Mouse (Mus musculus) adrenal gland, adult (tissue): ENCODE data around the gene Cav1.

Experiments
- DNase-seq, 2 experiments: peaks; one replicate each; pipeline ENCODE4 v3.0.0; 2022 to 2023; ENCODE audit warnings: low spot score in 1 of 2; ENCODE audit not compliant: inconsistent age in 2 of 2

Gene Cav1

GRCm38 (mm10) chr6:17305954-17306601 is at the start of gene Cav1:
Gene Cav1 (plus strand): TSS chr6:17306335.
- peak; percentile 62 to 87 for DNase-seq

GRCm38 (mm10) chr6:17258142-17258541 is 48.0 kb upstream of the Cav1 start:
- no peak for DNase-seq

- no peak for DNase-seq
Observed at GRCm38 (mm10) chr6:17258911-17259310, 47.2 kb upstream of the Cav1 start.

- DNase-seq = no peak
Observed at GRCm38 (mm10) chr6:17262786-17263185, 43.3 kb upstream of the Cav1 start.

GRCm38 (mm10) chr6:17265043-17265442 is 41.1 kb upstream of the Cav1 start:
- DNase-seq = no peak

GRCm38 (mm10) chr6:17266466-17266865 is 39.7 kb upstream of the Cav1 start:
- DNase-seq = no peak

- DNase-seq = peak in 1 of 2 experiments; percentile 47
Observed at GRCm38 (mm10) chr6:17278366-17278765, 27.8 kb upstream of the Cav1 start.

GRCm38 (mm10) chr6:17280939-17281756 is 25.0 kb upstream of the Cav1 start, which contains the start of gene Cav2:
Gene Cav2 (plus strand): TSS chr6:17281185.
- DNase-seq = peak; percentile 92 to 97

- DNase-seq = no peak
Observed at GRCm38 (mm10) chr6:17281757-17282092, 24.4 kb upstream of the Cav1 start.

- DNase-seq = peak; percentile 14 to 61
Observed at GRCm38 (mm10) chr6:17282159-17282558, 24.0 kb upstream of the Cav1 start.

- DNase-seq = no peak
Observed at GRCm38 (mm10) chr6:17283834-17284233, 22.3 kb upstream of the Cav1 start.

GRCm38 (mm10) chr6:17286381-17286780 is 19.8 kb upstream of the Cav1 start:
- peak in 1 of 2 experiments; percentile 37 for DNase-seq

- DNase-seq = no peak
Observed at GRCm38 (mm10) chr6:17295116-17295515, 11.0 kb upstream of the Cav1 start.

GRCm38 (mm10) chr6:17306602-17307325 is 629 bp downstream of the Cav1 start:
- peak; percentile 8 to 69 for DNase-seq

GRCm38 (mm10) chr6:17307461-17308115 is 1.5 kb downstream of the Cav1 start:
- DNase-seq = peak; percentile 71 to 90

- peak in 1 of 2 experiments; percentile 73 for DNase-seq
Observed at GRCm38 (mm10) chr6:17308661-17309060, 2.5 kb downstream of the Cav1 start.

GRCm38 (mm10) chr6:17309260-17309659 is 3.1 kb downstream of the Cav1 start:
- peak in 1 of 2 experiments; percentile 53 for DNase-seq

- peak in 1 of 2 experiments; percentile 40 for DNase-seq
Observed at GRCm38 (mm10) chr6:17314241-17314640, 8.1 kb downstream of the Cav1 start.

GRCm38 (mm10) chr6:17314659-17315616 is 8.8 kb downstream of the Cav1 start:
- DNase-seq = no peak
